Mouse (Mus musculus) kidney, embryonic 14.5 days (tissue): ENCODE data around the gene Zscan2. TPM values are rescaled to one million over a fixed set of nuclear protein-coding genes. Genes with fewer than 3 reads are reported as not detected.
A peak's percentile ranks its signal among the peaks of the same experiment; 100 is the strongest.

ENCODE experiments used
- ATAC-seq: fragments of 200-750 bp; cut with Nextera tagmentation; 2 replicates; pipeline ENCODE4 v1.8.0; 2017; ENCODE audit warnings: moderate number of reproducible peaks, mild to moderate bottlenecking, moderate TSS enrichment, moderate library complexity; ENCODE audit not compliant: low FRiP score, low TSS enrichment
- H3K27ac ChIP-seq: fragments of 300-500 bp; sonication (generic); 2 replicates; pipeline ENCODE4 v1.5.1; 2014; ENCODE audit warnings: low read depth, mild to moderate bottlenecking, low read length, moderate library complexity, mixed read lengths
- H3K27me3 ChIP-seq: fragments of 300-500 bp; sonication (generic); 2 replicates; pipeline ENCODE4 v1.6.1; 2014; ENCODE audit warnings: mild to moderate bottlenecking, low read length; ENCODE audit not compliant: control insufficient read depth, insufficient read depth
- H3K36me3 ChIP-seq: fragments of 300-500 bp; sonication (generic); 2 replicates; pipeline ENCODE4 v1.6.1; 2014; ENCODE audit warnings: low read length, mixed read lengths; ENCODE audit not compliant: control insufficient read depth, insufficient read depth
- H3K4me1 ChIP-seq: fragments of 300-500 bp; sonication (generic); 2 replicates; pipeline ENCODE4 v1.6.1; 2014; ENCODE audit warnings: low read length, mixed read lengths; ENCODE audit not compliant: control insufficient read depth, insufficient read depth
- H3K4me2 ChIP-seq: fragments of 300-500 bp; sonication (generic); replicated peaks from 2 replicates; pipeline ENCODE4 v1.6.1; 2014; ENCODE audit warnings: low read depth, mild to moderate bottlenecking, low read length
- H3K4me3 ChIP-seq: fragments of 300-500 bp; sonication (generic); 2 replicates; pipeline ENCODE4 v1.5.1; 2014; ENCODE audit warnings: mild to moderate bottlenecking, low read length
- H3K9ac ChIP-seq: fragments of 300-500 bp; sonication (generic); 2 replicates; pipeline ENCODE4 v1.6.1; 2014; ENCODE audit warnings: low read depth, mild to moderate bottlenecking, low read length, moderate library complexity
- H3K9me3 ChIP-seq: fragments of 300-500 bp; sonication (generic); 2 replicates; pipeline ENCODE4 v1.6.1; 2016; ENCODE audit warnings: low read length; ENCODE audit not compliant: control insufficient read depth
- WGBS: fragments of 180-500 bp; shearing (Covaris S2); extraction: QIAGEN DNeasy Blood & Tissue Kit; methylation state at CpG from one replicate; pipeline ENCODE4 v1.1.7; 2014; 5-methylcytosine and 5-hydroxymethylcytosine counted together
- polyA plus RNA-seq: library from polyadenylated mRNA; unstranded; fragments of >200 nt; fragmentation: Nextera tagmentation; extraction: Ambion mirVana; gene quantifications from 2 replicates; pipeline ENCODE4 v1.2.1, GENCODE M21; 2014

Zscan2 gene
- polyA plus RNA-seq, 1 experiment from 2014 or later = 4.0 TPM

GRCm38 (mm10) chr7:80885666-80886065, 24.9 kb downstream of the Zscan2 start:
- WGBS = 24% methylated on average over 1 of the region's 1 CpGs
- H3K27ac ChIP-seq = no peak overlapping the region
- H3K27me3 ChIP-seq = no peaks in the 10 kb centered on the region
- no peak overlapping the region for H3K9ac ChIP-seq
- H3K4me3 ChIP-seq = no peak overlapping the region
- H3K4me2 ChIP-seq = no peak overlapping the region
- H3K9me3 ChIP-seq = no peaks in the 10 kb centered on the region
- ATAC-seq = no peak
- H3K4me1 ChIP-seq = peaks cover 9% of the 10 kb centered on the region
- peaks cover 3% of the 10 kb centered on the region; the same call in 1 of the 2 replicates for H3K36me3 ChIP-seq

- 78% methylated on average over 7 of the region's 7 CpGs for WGBS
- H3K4me2 ChIP-seq = no peak overlapping the region
Measured at GRCm38 (mm10) chr7:80888595-80888994, 27.9 kb downstream of the Zscan2 start.

GRCm38 (mm10) chr7:80889021-80889511, 28.3 kb downstream of the Zscan2 start:
- H3K9ac ChIP-seq = peak overlapping the region; percentile 34; the same call in 1 of the 2 replicates
- H3K27ac ChIP-seq = peak overlapping the region; percentile 65; the same call in 1 of the 2 replicates
- no peaks in the 10 kb centered on the region for H3K9me3 ChIP-seq
- H3K36me3 ChIP-seq = peaks cover 36% of the 10 kb centered on the region
- peaks cover 9% of the 10 kb centered on the region for H3K4me1 ChIP-seq
- 46% methylated on average over 9 of the region's 9 CpGs for WGBS
- H3K27me3 ChIP-seq = no peaks in the 10 kb centered on the region
- no peak overlapping the region for H3K4me3 ChIP-seq
- no peak overlapping the region for H3K4me2 ChIP-seq
- peak; percentile 78 for ATAC-seq

More at GRCm38 (mm10) chr7:80888595-80888994, 27.9 kb downstream of the Zscan2 start:
- Histone ChIP-seq H3K4me1 (peaks cover 9% of the 10 kb centered on the region), H3K9me3 (no peaks in the 10 kb centered on the region), H3K27ac (no peak overlapping the region), H3K9ac (peak overlapping the region; percentile 34; the same call in 1 of the 2 replicates), H3K36me3 (peaks cover 32% of the 10 kb centered on the region), H3K27me3 (no peaks in the 10 kb centered on the region), H3K4me3 (no peak overlapping the region)
- ATAC-seq = peak; percentile 21; the same call in 1 of the 2 replicates

DNA sequence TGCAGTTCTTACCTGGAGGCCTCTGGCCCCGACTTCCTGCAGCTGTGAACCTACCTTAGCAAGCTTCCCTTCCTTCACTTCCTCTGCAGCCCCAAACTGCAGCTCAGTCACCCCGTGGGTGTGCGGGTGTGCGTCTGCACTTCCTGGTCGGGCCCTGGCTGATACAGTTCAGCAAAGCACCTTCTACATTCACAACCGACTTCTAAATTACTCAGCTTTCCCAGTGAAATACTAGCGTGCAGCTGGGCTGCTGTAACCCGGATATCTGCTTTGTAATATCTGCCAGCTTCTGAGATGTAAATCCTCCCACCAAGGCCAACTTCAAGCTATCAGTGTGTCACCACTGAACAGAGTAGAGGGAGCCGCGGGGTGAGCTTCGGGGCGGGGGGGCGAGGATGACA, 29.1 kb downstream of the Zscan2 start:
- H3K9ac ChIP-seq = no peak overlapping the region
- no peak for ATAC-seq
- no peak overlapping the region for H3K4me3 ChIP-seq
- H3K4me1 ChIP-seq = peaks cover 9% of the 10 kb centered on the region
- H3K9me3 ChIP-seq = no peaks in the 10 kb centered on the region
- peaks cover 42% of the 10 kb centered on the region for H3K36me3 ChIP-seq
- H3K27ac ChIP-seq = peak overlapping the region; percentile 65; the same call in 1 of the 2 replicates
- no peaks in the 10 kb centered on the region for H3K27me3 ChIP-seq
- H3K4me2 ChIP-seq = no peak overlapping the region
- WGBS = 72% methylated on average over 13 of the region's 13 CpGs

- H3K9me3 ChIP-seq = no peaks in the 10 kb centered on the region
- no peak overlapping the region for H3K4me3 ChIP-seq
- H3K4me2 ChIP-seq = no peak overlapping the region
- no peak overlapping the region for H3K9ac ChIP-seq
- peaks cover 9% of the 10 kb centered on the region for H3K4me1 ChIP-seq
- H3K27me3 ChIP-seq = no peaks in the 10 kb centered on the region
- WGBS = 93% methylated on average over 15 of the region's 15 CpGs
- H3K27ac ChIP-seq = no peak overlapping the region
- peaks cover 64% of the 10 kb centered on the region for H3K36me3 ChIP-seq
- ATAC-seq = no peak
Measured at GRCm38 (mm10) chr7:80893086-80893752, 32.5 kb downstream of the Zscan2 start.

DNA sequence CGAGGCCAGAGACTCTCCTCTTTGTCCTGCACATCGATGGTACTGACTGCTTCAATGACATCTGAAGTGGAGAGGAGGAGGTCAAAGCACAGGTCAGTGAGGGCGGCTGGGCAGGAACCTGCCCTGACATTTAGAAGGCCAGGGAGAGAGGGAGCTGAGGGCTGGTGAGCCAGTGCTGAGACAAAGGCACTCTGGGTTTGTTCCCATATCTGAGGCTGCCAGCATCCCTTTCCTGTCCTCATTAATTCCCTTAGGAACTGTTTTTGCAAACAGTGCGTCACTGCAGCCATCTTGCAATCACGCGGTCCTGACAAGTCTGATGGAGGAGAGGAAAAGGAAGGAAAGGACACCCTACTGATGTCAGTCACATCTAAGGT, 33.0 kb downstream of the Zscan2 start:
- Histone ChIP-seq H3K4me1 (peaks cover 9% of the 10 kb centered on the region), H3K4me3 (no peak overlapping the region), H3K4me2 (no peak overlapping the region), H3K9ac (no peak overlapping the region), H3K9me3 (no peaks in the 10 kb centered on the region), H3K27ac (no peak overlapping the region), H3K27me3 (no peaks in the 10 kb centered on the region), H3K36me3 (peaks cover 64% of the 10 kb centered on the region)
- no peak for ATAC-seq
- 83% methylated on average over 6 of the region's 6 CpGs for WGBS

GRCm38 (mm10) chr7:80894196-80894595, 33.5 kb downstream of the Zscan2 start:
- Histone ChIP-seq H3K9me3 (no peaks in the 10 kb centered on the region), H3K9ac (no peak overlapping the region), H3K4me2 (no peak overlapping the region), H3K36me3 (peaks cover 64% of the 10 kb centered on the region), H3K27me3 (no peaks in the 10 kb centered on the region), H3K27ac (no peak overlapping the region), H3K4me3 (no peak overlapping the region), H3K4me1 (peaks cover 5% of the 10 kb centered on the region)
- ATAC-seq = no peak
- WGBS = 82% methylated on average over 7 of the region's 7 CpGs

GRCm38 (mm10) chr7:80894815-80895519, 34.2 kb downstream of the Zscan2 start:
- H3K36me3 ChIP-seq = peaks cover 64% of the 10 kb centered on the region
- no peak overlapping the region for H3K9ac ChIP-seq

DNA sequence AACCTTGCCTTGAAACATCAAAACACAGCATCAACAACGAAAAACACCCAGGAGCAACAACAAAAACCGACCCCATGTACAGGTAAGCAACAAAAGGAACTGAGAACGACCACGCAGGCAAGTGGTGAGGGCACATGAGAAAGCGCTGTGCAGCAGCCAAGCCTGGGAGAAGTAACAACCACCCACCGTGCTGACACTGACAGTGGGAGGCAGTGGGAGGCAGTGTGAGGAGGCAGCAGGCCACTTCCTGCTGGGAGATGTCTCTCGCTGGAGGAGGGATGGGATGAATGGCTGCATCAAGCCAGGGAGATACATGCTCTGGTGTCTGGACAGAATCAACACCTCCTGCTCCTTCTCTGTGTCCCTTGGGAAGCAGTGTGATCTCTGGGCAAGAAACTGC, 36.4 kb downstream of the Zscan2 start:
- Histone ChIP-seq H3K27ac (no peak overlapping the region), H3K4me2 (no peak overlapping the region), H3K9me3 (no peaks in the 10 kb centered on the region), H3K27me3 (no peaks in the 10 kb centered on the region), H3K4me1 (peaks cover 5% of the 10 kb centered on the region; the same call in 1 of the 2 replicates), H3K4me3 (no peak overlapping the region), H3K9ac (no peak overlapping the region), H3K36me3 (peaks cover 47% of the 10 kb centered on the region)
- no peak for ATAC-seq
- WGBS = 90% methylated on average over 7 of the region's 7 CpGs

More at GRCm38 (mm10) chr7:80894815-80895519, 34.2 kb downstream of the Zscan2 start:
- H3K27me3 ChIP-seq = no peaks in the 10 kb centered on the region
- no peaks in the 10 kb centered on the region for H3K9me3 ChIP-seq
- H3K4me1 ChIP-seq = no peaks in the 10 kb centered on the region
- no peak overlapping the region for H3K4me3 ChIP-seq
- no peak overlapping the region for H3K27ac ChIP-seq
- no peak overlapping the region for H3K4me2 ChIP-seq
- WGBS = 94% methylated on average over 14 of the region's 14 CpGs
- ATAC-seq = no peak
